Mouse (Mus musculus): ENCODE measurements around the gene Arpp21.

DNA sequence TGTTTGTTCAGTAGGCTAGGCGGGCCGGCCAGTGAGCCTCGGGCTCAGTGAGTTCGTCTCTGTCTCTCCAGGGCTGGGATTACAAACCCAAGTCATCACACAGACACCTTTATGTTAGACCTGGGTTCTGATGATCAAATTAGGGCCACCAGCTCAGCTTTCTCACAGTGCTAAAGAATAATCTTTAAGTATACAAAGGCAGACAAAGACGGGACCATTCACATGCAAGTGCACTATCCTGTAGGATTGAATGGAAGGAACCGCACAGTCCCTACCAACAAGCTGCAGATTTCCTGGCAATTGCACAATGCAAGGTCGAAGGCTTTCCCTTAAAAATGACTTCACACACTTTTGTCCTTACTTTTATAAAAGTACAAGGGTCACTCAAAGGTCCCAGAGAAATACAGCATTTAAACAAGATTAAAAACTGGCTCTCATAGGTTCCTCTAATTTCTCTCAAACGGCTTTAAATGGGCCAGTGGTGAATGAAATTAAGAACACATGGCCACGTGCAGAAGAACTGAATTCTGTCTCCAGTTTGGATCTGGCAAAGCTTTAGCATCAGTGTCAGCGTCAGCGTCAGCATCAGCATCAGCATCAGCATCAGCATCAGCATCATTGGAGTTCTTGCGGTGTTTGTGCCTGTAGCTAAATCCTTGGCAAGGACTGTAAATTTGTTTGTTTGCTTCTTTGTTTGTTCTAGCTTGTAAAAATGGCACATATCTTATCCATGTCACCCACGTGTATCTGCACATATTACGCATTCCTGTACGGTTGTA, 117.9 kb downstream of the Arpp21 start:
- no peak for TF ChIP-seq GATA1 (IDR thresholded peaks at IDR 0.05; ENCODE audit: borderline replicate concordance, low read length)
- no peak for TF ChIP-seq FLI1 (IDR thresholded peaks at IDR 0.05; ENCODE audit: low read length)
